Mouse (Mus musculus): Measurements from ENCODE around the gene Rbm20. TPM values are rescaled to one million over a fixed set of nuclear protein-coding genes. Genes with fewer than 3 reads are reported as not detected.

Gene Rbm20
- polyA plus RNA-seq, 1 experiment, result 3.1 TPM

- 78% methylated on average over 9 of the region's 9 CpGs for WGBS
- DNase-seq, result no peak
- no peaks in the 10 kb centered on the region for H3K4me1 ChIP-seq (ENCODE audit: control insufficient read depth, insufficient read depth, low read length)
- no peaks in the 10 kb centered on the region for H3K27me3 ChIP-seq (ENCODE audit: control insufficient read depth, insufficient read depth, low read length)
- no peak for TF ChIP-seq CTCF (IDR thresholded peaks at IDR 0.05; ENCODE audit: borderline replicate concordance, insufficient read depth, low read depth, low read length)
- no peak for TF ChIP-seq POLR2A (IDR thresholded peaks at IDR 0.05; ENCODE audit: borderline replicate concordance, insufficient read depth, low read length)
- no peak overlapping the region for H3K4me3 ChIP-seq (replicated peaks; ENCODE audit: insufficient read depth, low read depth, low read length)
- H3K27ac ChIP-seq (ENCODE audit: insufficient read depth, low read length), result no peak overlapping the region
Observed at GRCm38 (mm10) chr19:53780752-53781602, 103.9 kb downstream of the Rbm20 start.

GRCm38 (mm10) chr19:53781826-53782225 lies 104.7 kb downstream of the Rbm20 start:
- no peak for DNase-seq
- 87% methylated on average over 7 of the region's 7 CpGs for WGBS
- Histone ChIP-seq H3K27me3 (ENCODE audit: control insufficient read depth, insufficient read depth, low read length) (no peaks in the 10 kb centered on the region), H3K4me1 (ENCODE audit: control insufficient read depth, insufficient read depth, low read length) (no peaks in the 10 kb centered on the region), H3K27ac (ENCODE audit: insufficient read depth, low read length) (no peak overlapping the region), H3K4me3 (replicated peaks; ENCODE audit: insufficient read depth, low read depth, low read length) (no peak overlapping the region)
- TF ChIP-seq POLR2A (IDR thresholded peaks at IDR 0.05; ENCODE audit: borderline replicate concordance, insufficient read depth, low read length) (no peak), CTCF (IDR thresholded peaks at IDR 0.05; ENCODE audit: borderline replicate concordance, insufficient read depth, low read depth, low read length) (no peak)

- H3K27ac ChIP-seq (ENCODE audit: insufficient read depth, low read length), result no peak overlapping the region
- TF ChIP-seq CTCF (IDR thresholded peaks at IDR 0.05; ENCODE audit: borderline replicate concordance, insufficient read depth, low read depth, low read length), result no peak
- TF ChIP-seq POLR2A (IDR thresholded peaks at IDR 0.05; ENCODE audit: borderline replicate concordance, insufficient read depth, low read length), result no peak
- DNase-seq, result no peak
- no peaks in the 10 kb centered on the region for H3K27me3 ChIP-seq (ENCODE audit: control insufficient read depth, insufficient read depth, low read length)
- WGBS, result 89% methylated on average over 3 of the region's 3 CpGs
- no peaks in the 10 kb centered on the region for H3K4me1 ChIP-seq (ENCODE audit: control insufficient read depth, insufficient read depth, low read length)
- H3K4me3 ChIP-seq (replicated peaks; ENCODE audit: insufficient read depth, low read depth, low read length), result no peak overlapping the region
Observed at GRCm38 (mm10) chr19:53785352-53785751, 108.2 kb downstream of the Rbm20 start.

- no peaks in the 10 kb centered on the region for H3K27me3 ChIP-seq (ENCODE audit: control insufficient read depth, insufficient read depth, low read length)
- DNase-seq, result no peak
- WGBS, result 23% methylated on average over 2 of the region's 2 CpGs
- H3K27ac ChIP-seq (ENCODE audit: insufficient read depth, low read length), result no peak overlapping the region
- H3K4me1 ChIP-seq (ENCODE audit: control insufficient read depth, insufficient read depth, low read length), result no peaks in the 10 kb centered on the region
- TF ChIP-seq CTCF (IDR thresholded peaks at IDR 0.05; ENCODE audit: borderline replicate concordance, insufficient read depth, low read depth, low read length) (no peak), POLR2A (IDR thresholded peaks at IDR 0.05; ENCODE audit: borderline replicate concordance, insufficient read depth, low read length) (no peak)
- no peak overlapping the region for H3K4me3 ChIP-seq (replicated peaks; ENCODE audit: insufficient read depth, low read depth, low read length)
Observed at GRCm38 (mm10) chr19:53786239-53786638, 109.1 kb downstream of the Rbm20 start.

GRCm38 (mm10) chr19:53786836-53787235 lies 109.7 kb downstream of the Rbm20 start:
- DNase-seq, result no peak
- TF ChIP-seq POLR2A (IDR thresholded peaks at IDR 0.05; ENCODE audit: borderline replicate concordance, insufficient read depth, low read length) (no peak), CTCF (IDR thresholded peaks at IDR 0.05; ENCODE audit: borderline replicate concordance, insufficient read depth, low read depth, low read length) (no peak)
- Histone ChIP-seq H3K4me3 (replicated peaks; ENCODE audit: insufficient read depth, low read depth, low read length) (no peak overlapping the region), H3K27ac (ENCODE audit: insufficient read depth, low read length) (no peak overlapping the region), H3K4me1 (ENCODE audit: control insufficient read depth, insufficient read depth, low read length) (no peaks in the 10 kb centered on the region), H3K27me3 (ENCODE audit: control insufficient read depth, insufficient read depth, low read length) (no peaks in the 10 kb centered on the region)
- 26% methylated on average over 5 of the region's 5 CpGs for WGBS

GRCm38 (mm10) chr19:53788621-53789331 lies 111.7 kb downstream of the Rbm20 start:
- TF ChIP-seq POLR2A (IDR thresholded peaks at IDR 0.05; ENCODE audit: borderline replicate concordance, insufficient read depth, low read length) (no peak), CTCF (IDR thresholded peaks at IDR 0.05; ENCODE audit: borderline replicate concordance, insufficient read depth, low read depth, low read length) (no peak)
- Histone ChIP-seq H3K27me3 (ENCODE audit: control insufficient read depth, insufficient read depth, low read length) (no peaks in the 10 kb centered on the region), H3K4me1 (ENCODE audit: control insufficient read depth, insufficient read depth, low read length) (no peaks in the 10 kb centered on the region), H3K27ac (ENCODE audit: insufficient read depth, low read length) (no peak overlapping the region), H3K4me3 (replicated peaks; ENCODE audit: insufficient read depth, low read depth, low read length) (no peak overlapping the region)
- no peak for DNase-seq
- WGBS, result 90% methylated on average over 14 of the region's 14 CpGs

- no peak for DNase-seq
- no peak overlapping the region for H3K27ac ChIP-seq (ENCODE audit: insufficient read depth, low read length)
- WGBS, result 47% methylated on average over 7 of the region's 7 CpGs
- no peak for TF ChIP-seq POLR2A (IDR thresholded peaks at IDR 0.05; ENCODE audit: borderline replicate concordance, insufficient read depth, low read length)
- TF ChIP-seq CTCF (IDR thresholded peaks at IDR 0.05; ENCODE audit: borderline replicate concordance, insufficient read depth, low read depth, low read length), result no peak
- no peaks in the 10 kb centered on the region for H3K27me3 ChIP-seq (ENCODE audit: control insufficient read depth, insufficient read depth, low read length)
- H3K4me3 ChIP-seq (replicated peaks; ENCODE audit: insufficient read depth, low read depth, low read length), result no peak overlapping the region
- no peaks in the 10 kb centered on the region for H3K4me1 ChIP-seq (ENCODE audit: control insufficient read depth, insufficient read depth, low read length)
Observed at GRCm38 (mm10) chr19:53789571-53789970, 112.5 kb downstream of the Rbm20 start.
